Mouse (Mus musculus): ENCODE data around the gene Olfr1298.

The Olfr1298 gene

DNA sequence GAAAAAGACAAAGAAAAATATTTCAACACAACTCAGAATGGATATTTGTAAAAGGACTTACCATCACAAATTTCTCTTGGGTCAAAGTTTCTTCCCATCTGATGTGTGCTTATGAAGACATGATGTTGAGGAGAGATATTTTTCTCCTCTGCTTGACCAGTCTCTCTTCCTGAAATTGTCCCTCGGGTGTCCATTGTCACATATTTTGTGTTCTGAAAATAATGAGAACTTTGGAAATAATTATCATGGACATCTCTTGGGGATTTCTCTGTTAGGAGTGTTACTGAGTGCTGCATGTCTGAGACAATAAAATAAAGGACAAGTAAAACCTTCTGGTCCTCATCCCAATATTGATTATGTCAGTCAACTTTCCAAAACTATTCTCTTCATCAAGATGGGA lies at the start of gene Olfr1298:
Gene Olfr1298 (minus strand): TSS at position 101 of the 400 bp plus-strand sequence.
- no peak for DNase-seq

DNA sequence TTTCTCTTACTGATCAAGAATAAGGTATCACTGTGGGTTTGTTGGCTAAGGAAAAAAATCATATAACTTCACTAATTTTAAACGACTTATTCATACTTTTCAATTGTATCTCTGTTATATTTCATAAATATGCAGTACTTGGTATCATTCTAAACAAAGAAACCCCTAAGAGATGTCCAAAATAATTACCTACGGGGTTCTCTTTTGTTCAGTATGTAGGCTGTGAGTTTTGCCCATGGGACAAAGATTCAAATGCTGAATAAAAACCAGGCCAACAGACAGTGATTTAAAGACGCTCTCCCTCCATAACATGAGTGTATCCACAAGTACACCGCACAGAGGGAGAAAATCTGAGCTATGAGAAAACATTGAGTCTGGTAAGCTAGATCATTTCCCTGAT lies 12.1 kb upstream of the Olfr1298 start, which contains the start of gene Olfr1299:
Gene Olfr1299 (plus strand): TSS at position 301 of the 400 bp plus-strand sequence.
- DNase-seq, result no peak

- no peak for DNase-seq
Measured at GRCm38 (mm10) chr2:111626397-111626796, 22.6 kb downstream of the Olfr1298 start, which contains the start of gene Olfr1297. TSS of gene Olfr1297 (minus strand) at chr2:111626497.
